Mouse (Mus musculus): Measurements from ENCODE around the gene Pex10.

The Pex10 gene

DNA sequence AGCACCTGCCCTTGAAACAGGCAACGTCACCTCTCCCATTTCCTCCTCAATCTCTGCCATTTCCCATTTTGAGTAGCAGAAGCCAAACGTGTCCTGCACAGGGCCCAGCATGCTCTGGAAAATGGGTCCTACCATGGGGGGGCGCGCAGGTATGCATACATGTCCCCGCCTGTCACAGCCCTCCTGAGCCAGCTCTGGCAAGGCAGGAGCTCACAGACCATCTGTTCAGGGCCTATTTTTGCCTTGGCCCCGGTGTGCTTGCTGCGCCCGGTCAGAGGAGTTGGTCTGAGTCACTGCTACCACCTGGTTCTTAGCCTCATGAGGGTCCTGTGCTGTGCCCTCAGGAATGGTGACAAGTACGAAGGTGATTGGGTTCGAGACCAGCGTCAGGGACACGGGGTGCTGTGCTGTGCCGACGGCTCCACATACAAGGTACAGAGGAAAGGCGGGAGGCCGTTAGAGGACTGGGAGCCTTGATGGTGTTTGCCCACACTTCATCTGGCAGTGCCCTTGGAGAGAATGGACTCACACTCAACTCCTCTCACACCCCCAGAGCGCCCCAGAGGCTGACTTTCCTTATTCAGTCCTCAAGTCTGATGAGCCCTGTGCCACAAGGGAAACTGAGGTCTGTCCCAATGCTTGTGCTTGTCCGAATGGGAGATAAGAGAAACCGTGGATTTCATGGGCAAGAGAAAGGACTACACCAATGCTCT, 26.1 kb downstream of the Pex10 start:
- Histone ChIP-seq H3K36me3 (ENCODE audit: insufficient read depth, low read length) (peaks cover 70% of the 10 kb centered on the region), H3K4me3 (replicated peaks; ENCODE audit: low read length) (no peak overlapping the region), H3K9me3 (ENCODE audit: low read length) (no peaks in the 10 kb centered on the region), H3K4me1 (replicated peaks; ENCODE audit: low read depth, low read length) (peaks cover 31% of the 10 kb centered on the region), H3K27me3 (ENCODE audit: insufficient read depth, low read length) (no peaks in the 10 kb centered on the region)
- TF ChIP-seq POU5F1 (IDR thresholded peaks at IDR 0.05; ENCODE audit: borderline replicate concordance, low read length) (no peak), CTCF (conservative IDR thresholded peaks at IDR 0.05; ENCODE audit: low read length) (no peak), NANOG (IDR thresholded peaks at IDR 0.05; ENCODE audit: borderline replicate concordance, low read length) (no peak)

DNA sequence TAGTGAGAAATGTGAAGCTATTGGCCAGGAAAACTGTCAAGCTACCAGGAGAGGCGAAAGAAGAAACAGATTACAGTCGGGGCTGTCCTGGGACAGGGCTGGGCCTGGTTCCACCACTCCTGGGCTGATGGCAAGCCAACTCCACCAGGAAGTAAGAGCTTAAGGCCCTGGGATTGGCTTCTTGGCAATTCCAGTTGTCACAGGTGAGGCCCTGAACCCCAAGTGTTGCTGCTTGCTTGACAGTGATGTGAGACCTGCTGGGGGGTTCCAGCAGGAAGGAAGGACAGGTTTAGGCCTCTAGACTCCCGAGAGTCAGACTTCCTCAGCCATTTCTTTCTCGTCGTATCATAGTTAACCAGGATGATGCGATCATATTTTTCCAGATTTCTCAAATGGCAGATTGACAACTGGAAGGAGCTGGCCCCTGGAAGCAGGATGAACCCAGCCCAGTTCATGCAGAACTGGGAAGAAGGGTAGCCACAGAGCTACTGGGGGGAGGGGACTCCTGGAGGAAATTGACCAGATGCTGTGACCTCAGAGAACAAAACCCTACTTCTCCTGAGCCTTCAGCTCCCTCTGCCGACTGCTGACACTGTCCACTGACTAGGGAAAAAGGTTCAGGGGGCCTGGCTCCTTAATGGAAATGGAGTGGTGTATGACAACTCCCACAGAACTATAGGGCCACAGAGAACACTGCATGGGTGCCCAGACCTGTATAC, 26.8 kb downstream of the Pex10 start:
- peaks cover 68% of the 10 kb centered on the region for H3K36me3 ChIP-seq (ENCODE audit: insufficient read depth, low read length)
- no peaks in the 10 kb centered on the region for H3K9me3 ChIP-seq (ENCODE audit: low read length)
- H3K27me3 ChIP-seq (ENCODE audit: insufficient read depth, low read length), result no peaks in the 10 kb centered on the region
- H3K4me3 ChIP-seq (replicated peaks; ENCODE audit: low read length), result no peak overlapping the region
- TF ChIP-seq POU5F1 (IDR thresholded peaks at IDR 0.05; ENCODE audit: borderline replicate concordance, low read length) (no peak), CTCF (conservative IDR thresholded peaks at IDR 0.05; ENCODE audit: low read length) (no peak), NANOG (IDR thresholded peaks at IDR 0.05; ENCODE audit: borderline replicate concordance, low read length) (no peak)
- H3K4me1 ChIP-seq (replicated peaks; ENCODE audit: low read depth, low read length), result peaks cover 31% of the 10 kb centered on the region

DNA sequence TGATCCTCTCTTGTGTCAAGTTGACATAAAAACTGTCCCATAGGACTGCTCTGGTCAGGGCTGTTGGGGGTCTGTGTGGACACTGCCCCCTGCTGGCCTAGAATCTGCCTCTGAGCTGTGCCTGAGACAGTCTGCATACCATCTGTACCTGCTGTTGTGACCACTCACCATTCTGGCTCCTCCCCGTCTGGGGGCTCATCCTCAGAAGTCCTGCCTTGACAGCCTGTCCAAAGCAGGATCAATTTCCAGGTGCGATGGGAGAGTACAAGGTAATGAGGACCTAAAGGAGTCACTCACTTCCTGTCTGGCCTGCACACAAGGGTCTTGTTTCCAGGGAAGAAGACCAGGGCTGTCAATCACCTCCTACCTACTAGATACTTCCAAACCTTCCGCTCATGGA, 27.7 kb downstream of the Pex10 start:
- Histone ChIP-seq H3K4me3 (replicated peaks; ENCODE audit: low read length) (no peak overlapping the region), H3K4me1 (replicated peaks; ENCODE audit: low read depth, low read length) (peaks cover 31% of the 10 kb centered on the region), H3K36me3 (ENCODE audit: insufficient read depth, low read length) (peaks cover 58% of the 10 kb centered on the region), H3K9me3 (ENCODE audit: low read length) (no peaks in the 10 kb centered on the region), H3K27me3 (ENCODE audit: insufficient read depth, low read length) (no peaks in the 10 kb centered on the region)
- TF ChIP-seq NANOG (IDR thresholded peaks at IDR 0.05; ENCODE audit: borderline replicate concordance, low read length), result no peak
- no peak for TF ChIP-seq POU5F1 (IDR thresholded peaks at IDR 0.05; ENCODE audit: borderline replicate concordance, low read length)
- TF ChIP-seq CTCF (conservative IDR thresholded peaks at IDR 0.05; ENCODE audit: low read length), result peak; percentile 66

DNA sequence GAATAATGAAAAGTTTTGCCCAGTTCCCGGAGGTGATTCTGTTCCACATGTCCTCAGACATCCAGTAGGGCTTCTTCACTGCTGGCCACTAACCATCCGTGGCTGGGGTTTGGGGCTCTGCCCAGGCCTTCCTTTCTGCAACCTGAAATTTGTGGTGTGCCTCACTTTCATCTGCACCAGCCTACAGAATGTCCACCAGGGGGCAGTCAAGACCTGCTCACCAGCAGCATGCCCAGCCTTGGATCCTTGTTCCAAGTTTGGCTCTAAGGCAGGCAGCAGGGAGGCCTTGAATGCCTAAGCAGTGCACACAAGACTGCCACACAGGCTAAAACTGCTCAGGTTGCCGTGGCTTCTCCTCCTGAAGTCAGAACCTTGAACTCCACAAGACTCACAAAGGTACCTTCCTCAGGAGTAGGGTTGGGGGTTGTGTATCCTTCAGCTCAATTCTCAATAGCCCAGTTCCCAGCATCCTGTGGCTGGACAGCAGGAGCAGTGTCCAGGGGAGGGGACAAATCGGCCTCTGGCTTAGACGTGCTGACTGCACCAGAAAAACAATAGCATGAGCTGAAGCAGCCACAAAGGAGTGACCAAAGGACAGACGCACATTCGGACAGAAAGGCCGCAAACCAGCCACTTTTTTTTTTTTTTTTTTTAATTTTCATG, 28.6 kb downstream of the Pex10 start:
- peaks cover 50% of the 10 kb centered on the region for H3K36me3 ChIP-seq (ENCODE audit: insufficient read depth, low read length)
- no peak overlapping the region for H3K4me3 ChIP-seq (replicated peaks; ENCODE audit: low read length)
- H3K27me3 ChIP-seq (ENCODE audit: insufficient read depth, low read length), result no peaks in the 10 kb centered on the region
- no peaks in the 10 kb centered on the region for H3K9me3 ChIP-seq (ENCODE audit: low read length)
- H3K4me1 ChIP-seq (replicated peaks; ENCODE audit: low read depth, low read length), result peaks cover 36% of the 10 kb centered on the region
- peak; percentile 74 for TF ChIP-seq CTCF (conservative IDR thresholded peaks at IDR 0.05; ENCODE audit: low read length)
- TF ChIP-seq POU5F1 (IDR thresholded peaks at IDR 0.05; ENCODE audit: borderline replicate concordance, low read length), result no peak

DNA sequence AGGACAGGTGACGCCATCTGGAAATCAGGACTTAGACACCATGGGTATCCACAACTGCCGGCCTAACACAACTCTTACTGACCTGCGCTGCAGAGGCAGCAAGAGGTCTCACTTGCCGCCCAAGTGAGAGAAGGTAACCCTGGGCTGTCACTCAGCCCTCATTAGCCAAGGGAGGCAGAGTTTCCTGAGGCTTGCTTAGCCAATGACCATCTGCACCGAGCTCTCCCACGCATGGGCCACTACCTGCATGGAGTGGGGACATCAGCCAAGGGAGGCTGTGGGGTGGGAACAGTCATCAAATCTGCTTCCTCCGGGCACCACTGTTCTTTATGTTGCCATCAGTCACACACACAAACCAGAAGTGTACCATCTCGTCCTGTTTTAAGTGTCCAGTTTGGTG, 29.2 kb downstream of the Pex10 start:
- TF ChIP-seq NANOG (IDR thresholded peaks at IDR 0.05; ENCODE audit: borderline replicate concordance, low read length) (no peak), POU5F1 (IDR thresholded peaks at IDR 0.05; ENCODE audit: borderline replicate concordance, low read length) (no peak), CTCF (conservative IDR thresholded peaks at IDR 0.05; ENCODE audit: low read length) (no peak)
- Histone ChIP-seq H3K36me3 (ENCODE audit: insufficient read depth, low read length) (peaks cover 45% of the 10 kb centered on the region), H3K27me3 (ENCODE audit: insufficient read depth, low read length) (no peaks in the 10 kb centered on the region), H3K9me3 (ENCODE audit: low read length) (no peaks in the 10 kb centered on the region), H3K4me1 (replicated peaks; ENCODE audit: low read depth, low read length) (peaks cover 36% of the 10 kb centered on the region), H3K4me3 (replicated peaks; ENCODE audit: low read length) (no peak overlapping the region)

DNA sequence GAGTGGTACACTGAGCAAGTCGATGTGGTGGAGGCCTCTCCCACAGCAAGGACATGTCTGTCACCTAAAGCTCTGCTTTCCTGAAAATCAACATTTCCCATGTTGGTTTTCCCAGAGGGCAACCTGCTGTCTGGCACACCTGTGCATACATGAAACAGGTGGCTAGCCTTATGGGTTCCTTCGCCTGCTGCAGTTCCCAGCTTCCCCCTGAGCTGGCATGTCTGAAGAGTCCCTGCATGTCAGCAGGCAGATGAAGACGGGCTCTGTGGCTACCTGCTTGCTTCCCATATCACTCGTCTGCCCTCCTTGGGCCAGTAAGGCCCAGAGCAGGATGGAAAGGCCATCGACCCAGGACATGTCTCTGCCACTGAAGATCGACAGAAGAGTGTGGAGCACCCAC, 30.6 kb downstream of the Pex10 start:
- TF ChIP-seq CTCF (conservative IDR thresholded peaks at IDR 0.05; ENCODE audit: low read length) (no peak), POU5F1 (IDR thresholded peaks at IDR 0.05; ENCODE audit: borderline replicate concordance, low read length) (no peak), NANOG (IDR thresholded peaks at IDR 0.05; ENCODE audit: borderline replicate concordance, low read length) (no peak)
- H3K36me3 ChIP-seq (ENCODE audit: insufficient read depth, low read length), result peaks cover 41% of the 10 kb centered on the region
- no peaks in the 10 kb centered on the region for H3K9me3 ChIP-seq (ENCODE audit: low read length)
- H3K27me3 ChIP-seq (ENCODE audit: insufficient read depth, low read length), result no peaks in the 10 kb centered on the region
- H3K4me3 ChIP-seq (replicated peaks; ENCODE audit: low read length), result no peak overlapping the region
- H3K4me1 ChIP-seq (replicated peaks; ENCODE audit: low read depth, low read length), result peaks cover 35% of the 10 kb centered on the region

DNA sequence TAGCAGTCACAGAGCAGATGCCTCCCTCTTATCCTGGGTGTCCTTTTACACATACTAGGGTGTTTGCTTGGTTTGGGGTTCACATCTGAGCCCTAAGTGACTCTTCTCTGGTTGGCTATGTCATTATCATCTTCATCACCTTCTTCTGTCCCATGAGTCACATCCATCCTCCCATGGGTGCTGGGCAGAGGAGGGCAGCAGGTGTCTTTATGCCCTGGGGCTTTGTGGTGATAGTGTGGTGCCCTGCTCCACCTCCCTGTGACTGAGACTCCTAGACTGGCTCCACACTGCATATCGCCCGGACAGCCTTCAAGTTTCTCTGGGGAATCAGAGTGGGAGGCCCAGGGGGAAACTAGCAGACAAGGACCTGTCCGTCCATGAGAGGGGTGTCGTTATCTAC, 31.8 kb downstream of the Pex10 start:
- Histone ChIP-seq H3K4me1 (replicated peaks; ENCODE audit: low read depth, low read length) (peaks cover 30% of the 10 kb centered on the region), H3K27me3 (ENCODE audit: insufficient read depth, low read length) (no peaks in the 10 kb centered on the region), H3K4me3 (replicated peaks; ENCODE audit: low read length) (no peak overlapping the region), H3K9me3 (ENCODE audit: low read length) (no peaks in the 10 kb centered on the region), H3K36me3 (ENCODE audit: insufficient read depth, low read length) (peaks cover 34% of the 10 kb centered on the region)
- no peak for TF ChIP-seq POU5F1 (IDR thresholded peaks at IDR 0.05; ENCODE audit: borderline replicate concordance, low read length)
- TF ChIP-seq CTCF (conservative IDR thresholded peaks at IDR 0.05; ENCODE audit: low read length), result no peak
- no peak for TF ChIP-seq NANOG (IDR thresholded peaks at IDR 0.05; ENCODE audit: borderline replicate concordance, low read length)

DNA sequence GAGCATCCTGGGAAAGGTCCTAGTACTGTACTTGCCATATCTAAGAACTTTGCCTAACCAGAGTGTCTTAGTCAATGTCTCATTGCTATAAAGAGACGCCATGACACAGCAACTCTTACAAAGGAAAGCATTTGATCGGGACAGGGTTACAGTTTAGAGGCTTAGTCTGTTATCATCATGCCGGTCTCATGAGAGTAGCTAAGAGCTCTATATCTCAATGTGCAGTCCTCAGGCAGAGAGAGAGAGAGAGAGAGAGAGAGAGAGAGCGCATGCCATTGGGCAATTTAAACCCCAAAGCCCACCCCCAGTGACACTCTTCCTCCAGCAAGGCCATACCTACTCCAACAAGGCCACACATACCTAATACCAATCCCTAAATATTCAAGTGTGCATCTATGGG, 41.1 kb downstream of the Pex10 start:
- no peaks in the 10 kb centered on the region for H3K27me3 ChIP-seq (ENCODE audit: insufficient read depth, low read length)
- H3K4me3 ChIP-seq (replicated peaks; ENCODE audit: low read length), result no peak overlapping the region
- H3K9me3 ChIP-seq (ENCODE audit: low read length), result no peaks in the 10 kb centered on the region
- peaks cover 10% of the 10 kb centered on the region for H3K4me1 ChIP-seq (replicated peaks; ENCODE audit: low read depth, low read length)
- TF ChIP-seq NANOG (IDR thresholded peaks at IDR 0.05; ENCODE audit: borderline replicate concordance, low read length) (no peak), CTCF (conservative IDR thresholded peaks at IDR 0.05; ENCODE audit: low read length) (no peak), POU5F1 (IDR thresholded peaks at IDR 0.05; ENCODE audit: borderline replicate concordance, low read length) (no peak)
- peaks cover 30% of the 10 kb centered on the region for H3K36me3 ChIP-seq (ENCODE audit: insufficient read depth, low read length)

Measured in E14TG2a.4 (cell line).